Mouse (Mus musculus) myocyte (in vitro differentiated cells): ENCODE measurements around the gene Sipa1l2.

ENCODE experiments used
- CEBPB ChIP-seq: IDR thresholded peaks from 2 replicates; pipeline ENCODE4 v1.6.1; 2011; ENCODE audit warnings: mild to moderate bottlenecking, moderate library complexity; ENCODE audit not compliant: poor library complexity, insufficient read depth, severe bottlenecking
- E2F4 ChIP-seq: IDR thresholded peaks from one replicate; pipeline ENCODE4 v1.6.1; 2011; ENCODE audit warnings: mild to moderate bottlenecking, control low read depth, moderate library complexity; ENCODE audit not compliant: insufficient read depth
- MAX ChIP-seq: IDR thresholded peaks from one replicate; pipeline ENCODE4 v1.6.1; 2011; ENCODE audit warnings: low read depth, mild to moderate bottlenecking, control low read depth
- MYOD1 ChIP-seq, 3 experiments: IDR thresholded peaks; one replicate each; pipeline ENCODE4 v1.6.1; 2011; ENCODE audit warnings: control low read depth in 2 of 3, low read depth in 2 of 3, mild to moderate bottlenecking in 2 of 3, moderate library complexity in 1 of 3; ENCODE audit not compliant: insufficient read length in 2 of 3, control insufficient read depth in 1 of 3
- MYOG ChIP-seq, 3 experiments: IDR thresholded peaks; one replicate each; pipeline ENCODE4 v1.6.1; 2011; ENCODE audit warnings: control low read depth in 2 of 3, low read depth in 2 of 3, mild to moderate bottlenecking in 2 of 3; ENCODE audit not compliant: insufficient read length in 2 of 3, control insufficient read depth in 1 of 3, insufficient read depth in 1 of 3
- POLR2A ChIP-seq: IDR thresholded peaks from one replicate; pipeline ENCODE4 v1.6.1; 2011; ENCODE audit warnings: low read depth, mild to moderate bottlenecking, control low read depth, moderate library complexity; ENCODE audit not compliant: insufficient read length
- POLR2AphosphoS2 ChIP-seq: IDR thresholded peaks from one replicate; pipeline ENCODE4 v1.6.1; 2011; ENCODE audit warnings: low read depth, control low read depth; ENCODE audit not compliant: insufficient read length
- REST ChIP-seq: IDR thresholded peaks from one replicate; pipeline ENCODE4 v1.6.1; 2011; ENCODE audit warnings: mild to moderate bottlenecking, control low read depth, moderate library complexity; ENCODE audit not compliant: insufficient read depth, insufficient read length
- SRF ChIP-seq: IDR thresholded peaks from one replicate; pipeline ENCODE4 v1.6.1; 2011; ENCODE audit warnings: low read depth; ENCODE audit not compliant: control insufficient read depth, insufficient read length
- TCF12 ChIP-seq: IDR thresholded peaks from one replicate; pipeline ENCODE4 v1.6.1; 2011; ENCODE audit warnings: mild to moderate bottlenecking, control low read depth; ENCODE audit not compliant: poor library complexity, insufficient read depth, severe bottlenecking
- TCF3 ChIP-seq: IDR thresholded peaks from one replicate; pipeline ENCODE4 v1.6.1; 2011; ENCODE audit warnings: low read depth, control low read depth; ENCODE audit not compliant: insufficient read length
- USF1 ChIP-seq: IDR thresholded peaks from one replicate; pipeline ENCODE4 v1.6.1; 2011; ENCODE audit warnings: low read depth, mild to moderate bottlenecking, control low read depth, moderate library complexity

DNA sequence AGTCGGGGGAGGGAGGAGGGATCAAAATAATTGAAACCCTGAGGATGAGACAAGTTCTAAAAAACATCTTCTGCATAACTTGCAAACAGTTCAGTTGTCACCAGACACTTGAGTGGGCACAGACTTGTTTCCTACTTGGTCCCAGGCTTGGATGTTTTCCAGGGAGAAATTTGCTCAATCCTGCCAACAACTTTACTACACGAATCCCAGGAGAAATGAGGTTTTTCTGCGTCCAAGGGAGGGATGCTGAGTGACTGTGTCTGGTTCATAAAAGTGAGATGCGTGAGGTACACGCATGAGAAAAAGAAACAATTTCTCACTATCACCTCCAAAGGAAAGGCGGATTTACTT is 38.5 kb downstream of the Sipa1l2 start:
- TF ChIP-seq POLR2A (no peak), TCF12 (no peak), USF1 (no peak), MAX (no peak), MYOD1 (IDR thresholded peaks at IDR 0.05; ENCODE audit: control insufficient read depth in 1 of 3, insufficient read length in 2 of 3, low read depth in 2 of 3) (no peak), E2F4 (no peak), SRF (no peak), MYOG (IDR thresholded peaks at IDR 0.05; ENCODE audit: control insufficient read depth in 1 of 3, insufficient read depth in 1 of 3, insufficient read length in 2 of 3, low read depth in 2 of 3) (no peak), TCF3 (no peak), REST (no peak), CEBPB (no peak), POLR2AphosphoS2 (no peak)
